Mouse (Mus musculus) gastrocnemius, postnatal 14 days (tissue): ENCODE measurements around the gene Zbed6. TPM values are rescaled to one million over a fixed set of nuclear protein-coding genes. Genes with fewer than 3 reads are reported as not detected.

ENCODE experiments used
- DNase-seq: peaks from one replicate; pipeline ENCODE4 v3.0.0; 2021; ENCODE audit warnings: mixed read lengths
- intact Hi-C: fragments of 180-260 bp; cut with DNase I; formaldehyde crosslinking; loops from one replicate; pipeline ENCODE4 v1.15.1; 2025; ENCODE audit warnings: low total_unique reads
- total RNA-seq, 2 experiments: library from RNA; stranded (reverse); gene quantifications; 2 replicates each; pipeline ENCODE4 v1.2.3; 2021

Zbed6 gene
- total RNA-seq, 2 experiments from 2014 or later, result 11.0 to 11.5 TPM

DNA sequence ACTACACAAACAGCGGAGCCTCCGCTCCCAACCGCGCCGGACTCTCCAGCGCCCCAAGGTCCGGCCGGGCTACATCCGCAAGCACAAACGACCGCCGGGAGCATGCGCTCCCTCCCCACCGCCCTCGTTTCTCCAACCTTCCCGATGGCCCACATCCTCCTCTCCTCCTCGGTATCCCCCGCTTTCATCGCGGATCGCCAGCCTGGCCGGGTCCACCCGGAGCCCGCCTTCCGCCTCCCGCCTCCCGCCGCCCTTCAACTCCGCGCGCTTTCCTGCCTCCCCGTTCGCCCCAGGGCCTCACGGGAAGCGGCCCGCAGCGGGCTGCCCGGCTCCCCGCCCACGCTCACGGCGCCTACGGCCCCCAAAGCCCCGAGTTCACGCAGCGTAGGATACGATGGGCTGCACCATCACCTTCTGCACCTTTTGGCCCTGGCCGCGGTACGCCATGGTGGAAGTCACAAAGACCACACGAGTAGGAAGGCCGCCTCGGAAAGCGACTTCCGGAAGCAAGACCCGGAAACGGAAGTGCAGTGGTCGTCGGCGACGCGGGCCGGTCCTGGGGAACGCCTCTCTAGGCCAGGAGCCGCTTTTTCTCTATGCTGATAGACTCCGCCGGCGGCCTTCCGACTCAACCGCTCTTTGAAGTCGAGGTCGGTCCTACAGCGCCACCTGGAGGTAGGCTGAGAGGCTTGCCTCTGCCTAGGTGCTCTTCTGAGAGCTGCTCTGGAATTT, 50.7 kb downstream of the Zbed6 start, which contains the start of gene Snrpe:
TSS of gene Snrpe (minus strand) at position 521 of the 732 bp plus-strand sequence.
- DNase-seq, result peak; percentile 97
- intact Hi-C loops, result loop anchor here (5.0 kb wide), 2 partner anchors 228 to 298 kb away; no protein-coding TSS in a partner anchor

Other genes starting within 250 kb of the Zbed6 start
- gene Sox13, start 236.5 kb downstream of the Zbed6 start, total RNA-seq, result 10 to 100 TPM in 1 of 2 experiments, 1 to 10 TPM in 1; 9.7 to 10.9 TPM
- 10 to 100 TPM; 67.9 to 72.9 TPM for gene Snrpe, start 50.6 kb downstream of the Zbed6 start, total RNA-seq
- gene Gm38394, start 433 bp upstream of the Zbed6 start, total RNA-seq, result 10 to 100 TPM; 33.1 to 36.9 TPM
- under 1 TPM; 0.09 to 0.27 TPM for gene Lax1, start 29.2 kb upstream of the Zbed6 start, total RNA-seq
- 10 to 100 TPM; 22.1 to 24.4 TPM for gene Atp2b4, start 140.2 kb upstream of the Zbed6 start, total RNA-seq
- gene Optc, start 247.1 kb upstream of the Zbed6 start, total RNA-seq, result under 1 TPM; 0.18 TPM